Mouse (Mus musculus) heart, postnatal 0 days (tissue): ENCODE measurements around the gene Agpat3.

Experiments
- CTCF ChIP-seq: IDR thresholded peaks from 2 replicates; pipeline ENCODE4 v1.5.1; 2016; ENCODE audit warnings: antibody characterized with exemption, control low read depth, low read depth
- EP300 ChIP-seq: IDR thresholded peaks from 2 replicates; pipeline ENCODE4 v1.6.1; 2016; ENCODE audit warnings: antibody characterized with exemption, low read depth

GRCm38 (mm10) chr10:78320526-78320925 lies 31.8 kb downstream of the Agpat3 start:
- no peak for TF ChIP-seq CTCF
- no peak for TF ChIP-seq EP300
